Mouse (Mus musculus) limb, embryonic 10.5 days (tissue): ENCODE data around the gene Cnst. TPM values are rescaled to one million over a fixed set of nuclear protein-coding genes. Genes with fewer than 3 reads are reported as not detected.

Source experiments
- DNase-seq: peaks from one replicate; pipeline ENCODE4 v3.0.0-alpha.2; 2017; ENCODE audit warnings: low spot score
- H3K27ac ChIP-seq: fragments of 300-500 bp; sonication (generic); 2 replicates; pipeline ENCODE4 v1.5.1; 2016; ENCODE audit warnings: mild to moderate bottlenecking
- H3K27me3 ChIP-seq: fragments of 300-500 bp; sonication (generic); 2 replicates; pipeline ENCODE4 v1.6.1; 2016; ENCODE audit warnings: low read depth, mild to moderate bottlenecking; ENCODE audit not compliant: poor library complexity, severe bottlenecking
- H3K36me3 ChIP-seq: fragments of 300-500 bp; sonication (generic); 2 replicates; pipeline ENCODE4 v1.6.1; 2016; ENCODE audit warnings: mild to moderate bottlenecking, moderate library complexity
- H3K4me1 ChIP-seq: fragments of 300-500 bp; sonication (generic); 2 replicates; pipeline ENCODE4 v1.6.1; 2016
- H3K4me3 ChIP-seq: fragments of 300-500 bp; sonication (generic); 2 replicates; pipeline ENCODE4 v1.5.1; 2016; ENCODE audit warnings: mild to moderate bottlenecking, moderate library complexity
- H3K9me3 ChIP-seq: fragments of 300-500 bp; sonication (generic); replicated peaks from 2 replicates; pipeline ENCODE4 v1.6.1; 2016; ENCODE audit warnings: mild to moderate bottlenecking
- WGBS: fragments of 180-500 bp; shearing (Covaris S2); methylation state at CpG from one replicate; pipeline ENCODE4 v1.1.7; 2016; 5-methylcytosine and 5-hydroxymethylcytosine counted together
- polyA plus RNA-seq: library from polyadenylated mRNA; unstranded; fragments of >200 nt; fragmentation: Nextera tagmentation; extraction: Ambion mirVana; gene quantifications from 2 replicates; pipeline ENCODE4 v1.2.1, GENCODE M21; 2016

Cnst gene
- polyA plus RNA-seq, 1 experiment from 2014 or later = 17.0 TPM

DNA sequence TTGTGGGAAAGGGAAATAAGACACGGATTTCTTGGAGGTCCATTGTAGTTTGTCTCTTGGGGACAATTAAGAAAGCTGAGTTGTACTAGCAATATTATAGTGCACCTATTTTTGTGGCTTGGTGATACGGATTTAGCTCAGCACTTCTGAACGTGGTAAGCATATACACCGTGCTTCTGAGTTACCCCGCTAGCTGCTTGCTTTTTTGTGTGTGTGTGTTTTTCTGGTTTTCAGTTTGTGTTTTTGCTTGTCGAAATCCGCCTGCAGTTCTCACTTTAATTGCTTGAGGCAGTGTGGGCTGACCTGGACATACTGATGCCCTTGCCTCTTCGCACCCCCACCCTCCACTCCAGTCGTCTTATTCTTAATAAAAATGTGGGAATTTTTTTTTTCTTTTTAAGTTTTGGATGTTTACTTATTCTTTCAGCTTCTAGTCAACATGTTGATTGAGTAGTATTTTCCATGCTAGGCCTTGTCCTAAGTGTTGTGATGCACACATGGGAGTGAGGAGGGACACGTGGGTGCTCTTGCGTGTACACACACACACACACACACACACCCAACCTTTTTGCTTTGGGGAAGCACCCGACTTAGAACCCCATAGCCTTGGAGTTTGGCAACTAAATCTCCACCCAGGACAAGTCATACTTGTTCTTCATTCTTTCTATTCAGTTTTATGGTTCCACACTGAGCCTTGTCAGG is 122.8 kb downstream of the Cnst start:
- DNase-seq = peak; percentile 35
- H3K4me1 ChIP-seq = peaks cover 23% of the 10 kb centered on the region
- H3K36me3 ChIP-seq = peaks cover 29% of the 10 kb centered on the region
- peak overlapping the region; percentile 93 for H3K4me3 ChIP-seq
- WGBS = 36% methylated on average over 12 of the region's 12 CpGs
- H3K27me3 ChIP-seq = no peaks in the 10 kb centered on the region
- peak overlapping the region; percentile 95 for H3K27ac ChIP-seq
- H3K9me3 ChIP-seq = no peaks in the 10 kb centered on the region

DNA sequence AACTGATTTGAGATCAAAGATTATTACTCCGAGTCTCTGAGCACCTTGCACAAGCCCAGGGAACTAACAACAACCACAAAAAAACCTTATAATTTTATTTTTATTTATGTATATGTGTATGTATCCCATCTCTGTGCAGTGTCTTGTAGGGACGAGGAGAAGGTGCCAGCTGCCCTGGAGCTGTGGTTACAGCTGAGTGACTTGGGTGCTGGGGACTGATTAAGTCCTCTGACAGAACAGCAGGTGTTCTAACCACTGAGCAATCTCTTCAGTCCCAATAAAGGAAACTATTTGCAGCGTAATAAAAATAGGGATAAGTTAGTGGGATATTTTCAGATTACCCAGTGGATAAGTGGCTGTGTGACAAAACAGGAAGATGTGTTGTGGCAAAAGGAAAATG is 128.2 kb downstream of the Cnst start:
- no peak overlapping the region for H3K27ac ChIP-seq
- H3K36me3 ChIP-seq = peaks cover 78% of the 10 kb centered on the region
- no peaks in the 10 kb centered on the region for H3K9me3 ChIP-seq
- H3K4me3 ChIP-seq = no peak overlapping the region
- no peaks in the 10 kb centered on the region for H3K27me3 ChIP-seq
- H3K4me1 ChIP-seq = peaks cover 4% of the 10 kb centered on the region
- DNase-seq = no peak
- 92% methylated on average over 3 of the region's 3 CpGs for WGBS

DNA sequence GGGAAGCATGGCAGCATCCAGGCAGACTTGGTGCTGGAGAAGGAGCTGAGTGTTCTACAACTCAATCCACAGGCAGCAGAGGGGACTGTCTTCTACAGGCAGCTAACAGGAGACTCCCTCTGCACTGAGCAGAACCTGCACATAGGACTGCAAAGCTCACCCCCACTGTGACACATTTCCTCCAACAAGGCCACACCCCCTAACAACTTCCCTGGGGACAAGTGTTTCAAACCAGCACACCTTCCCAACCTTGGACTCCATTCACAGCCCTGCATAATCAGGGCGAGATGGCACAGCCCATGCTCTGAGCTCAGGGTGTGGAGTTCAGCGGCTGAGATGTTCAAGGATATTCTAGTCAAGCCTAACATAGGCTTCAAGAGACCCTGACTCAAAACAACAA is 130.9 kb downstream of the Cnst start:
- no peaks in the 10 kb centered on the region for H3K27me3 ChIP-seq
- DNase-seq = no peak

More for the DNA sequence above, 130.9 kb downstream of the Cnst start:
- no peak overlapping the region for H3K4me3 ChIP-seq
- H3K36me3 ChIP-seq = peaks cover 91% of the 10 kb centered on the region
- no peaks in the 10 kb centered on the region for H3K4me1 ChIP-seq
- no peaks in the 10 kb centered on the region for H3K9me3 ChIP-seq
- WGBS = 96% methylated on average over 2 of the region's 2 CpGs
- no peak overlapping the region for H3K27ac ChIP-seq

Other genes with a start within 250 kb of the Cnst start
- 21.1 and 22.3 TPM in 2 replicates for gene Smyd3, start 28.3 kb upstream of the Cnst start, polyA plus RNA-seq
- gene Tfb2m, start 103 bp upstream of the Cnst start, polyA plus RNA-seq = 24.5 and 25.5 TPM in 2 replicates
- gene Sccpdh, start 121.8 kb downstream of the Cnst start, polyA plus RNA-seq = 67.4 and 75.2 TPM in 2 replicates
- 0.09 TPM in 1 of 2 replicates, not detected in the other for gene Kif28, start 198.9 kb downstream of the Cnst start, polyA plus RNA-seq